Comparison of ENCODE assay signal across 17 mouse cellular contexts in the genomic region with DNA sequence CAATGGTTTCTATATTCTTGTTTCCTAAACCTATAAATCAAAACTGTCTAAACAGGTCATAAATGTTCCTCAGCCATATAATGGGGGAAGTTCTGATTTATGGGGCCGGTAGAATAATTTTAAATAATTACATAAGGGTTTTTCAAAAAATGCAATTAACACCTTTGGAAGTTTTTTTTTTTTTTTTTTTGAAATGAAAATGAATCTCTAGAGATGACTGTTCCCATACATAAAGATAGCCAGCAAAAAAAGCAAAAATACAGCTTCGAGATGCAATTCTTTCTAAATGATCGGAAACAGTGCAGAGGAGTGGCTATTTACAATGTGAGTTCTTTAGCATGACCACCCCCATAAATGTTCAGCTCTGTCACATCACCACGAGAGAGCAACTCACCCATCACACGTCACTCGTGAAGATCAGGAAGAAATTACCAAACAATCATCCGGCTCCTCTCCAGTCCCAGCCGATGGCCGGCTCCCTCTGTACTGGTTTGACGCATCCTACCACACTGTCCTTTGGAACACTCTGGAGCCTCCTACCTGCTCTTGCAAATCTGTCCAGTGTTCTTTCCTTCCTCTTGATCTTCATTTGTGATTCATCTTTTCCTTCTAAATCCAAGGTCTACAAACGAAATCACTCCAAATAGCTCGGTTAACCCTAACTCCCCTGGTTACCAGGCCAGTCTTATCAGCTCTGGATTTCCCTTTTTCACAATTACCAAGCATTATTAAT.
"Had no signal": no experiment of that assay in that cellular context is flagged by ENCODE, and none has a peak within 500 bp of the region (broad histone marks: within the 10 kb centered on the region; RNA-seq: fewer than 3 reads in every experiment).

No protein-coding gene starts in this region.

- DNase-seq: kidney, adult 2 months; kidney, postnatal 14 days; liver; lung, adult 18-20 months; lung, postnatal 14 days; midbrain, embryonic 14.5 days; right cerebral cortex, postnatal 14 days; thymus, postnatal 25 days had no signal

- H3K27me3 ChIP-seq: kidney, embryonic 15.5 days; liver, embryonic 12.5 days; liver, embryonic 15.5 days; lung, embryonic 15.5 days; stomach, embryonic 15.5 days had no signal

- H3K4me3 ChIP-seq: kidney, embryonic 15.5 days; limb, embryonic 10.5 days; limb, embryonic 13.5 days; liver, embryonic 12.5 days; liver, embryonic 15.5 days; lung, embryonic 15.5 days; stomach, embryonic 15.5 days had no signal

- H3K9ac ChIP-seq: kidney, embryonic 15.5 days; limb, embryonic 13.5 days; liver, embryonic 12.5 days; liver, embryonic 15.5 days; lung, embryonic 15.5 days; stomach, embryonic 15.5 days had no signal

- H3K4me1 ChIP-seq: kidney, embryonic 15.5 days; liver, embryonic 15.5 days; stomach, embryonic 15.5 days had no signal

- H3K4me2 ChIP-seq: kidney, embryonic 15.5 days; limb, embryonic 13.5 days; liver, embryonic 12.5 days; liver, embryonic 15.5 days; lung, embryonic 15.5 days; midbrain, embryonic 11.5 days; stomach, embryonic 15.5 days had no signal

- ATAC-seq: intestine, postnatal 0 days; liver, embryonic 12.5 days had no signal

- H3K9me3 ChIP-seq: kidney, embryonic 15.5 days; limb, embryonic 10.5 days; limb, embryonic 13.5 days; liver, embryonic 12.5 days; liver, embryonic 15.5 days; lung, embryonic 15.5 days; stomach, embryonic 15.5 days had no signal

- H3K36me3 ChIP-seq: kidney, embryonic 15.5 days; limb, embryonic 10.5 days; limb, embryonic 13.5 days; liver, embryonic 12.5 days; liver, embryonic 15.5 days; lung, embryonic 15.5 days; stomach, embryonic 15.5 days had no signal

- H3K27ac ChIP-seq: kidney, embryonic 15.5 days; limb, embryonic 10.5 days; limb, embryonic 13.5 days; liver, embryonic 12.5 days; liver, embryonic 15.5 days; lung, embryonic 15.5 days; stomach, embryonic 15.5 days had no signal
